Mouse (Mus musculus) E14TG2a.4 (cell line): ENCODE results near the gene Plin3.

Experiments used
- CTCF ChIP-seq: conservative IDR thresholded peaks from 2 replicates; pipeline ENCODE4 v1.5.1; 2014; ENCODE audit warnings: low read length
- NANOG ChIP-seq: IDR thresholded peaks from 2 replicates; pipeline ENCODE4 v1.6.1; 2014; ENCODE audit warnings: borderline replicate concordance, low read length, mixed read lengths
- POU5F1 ChIP-seq: IDR thresholded peaks from 2 replicates; pipeline ENCODE4 v1.6.1; 2014; ENCODE audit warnings: low read length, borderline replicate concordance

DNA sequence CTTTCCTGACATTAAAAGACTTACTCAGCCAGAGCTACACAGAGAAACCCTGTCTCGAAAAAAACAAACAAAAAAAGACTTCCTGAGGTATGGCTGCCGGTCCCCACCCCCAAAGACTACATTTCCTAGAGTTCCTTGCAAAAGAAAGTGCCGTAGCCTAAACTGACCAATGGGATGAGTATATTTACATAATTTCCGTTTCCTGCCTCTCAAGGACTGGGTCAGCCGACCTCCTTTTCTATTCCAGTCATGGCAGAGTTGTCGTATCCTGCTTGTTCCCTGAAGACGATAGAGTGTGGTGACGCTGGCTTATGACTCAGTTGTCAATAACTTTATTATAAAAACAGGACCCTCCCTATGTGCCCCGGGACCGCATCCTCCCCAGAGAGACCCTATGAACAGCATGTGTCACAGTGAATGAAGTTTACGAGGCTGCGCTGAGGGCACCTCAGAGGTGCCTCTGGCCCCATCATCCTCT lies 23.5 kb downstream of the Plin3 start:
- TF ChIP-seq CTCF (no peak), POU5F1 (no peak), NANOG (no peak)
